Mouse (Mus musculus): ENCODE measurements around the gene Glrp1. TPM values are rescaled to one million over a fixed set of nuclear protein-coding genes. Genes with fewer than 3 reads are reported as not detected.

The Glrp1 gene
- polyA plus RNA-seq, 1 experiment, result not detected

DNA sequence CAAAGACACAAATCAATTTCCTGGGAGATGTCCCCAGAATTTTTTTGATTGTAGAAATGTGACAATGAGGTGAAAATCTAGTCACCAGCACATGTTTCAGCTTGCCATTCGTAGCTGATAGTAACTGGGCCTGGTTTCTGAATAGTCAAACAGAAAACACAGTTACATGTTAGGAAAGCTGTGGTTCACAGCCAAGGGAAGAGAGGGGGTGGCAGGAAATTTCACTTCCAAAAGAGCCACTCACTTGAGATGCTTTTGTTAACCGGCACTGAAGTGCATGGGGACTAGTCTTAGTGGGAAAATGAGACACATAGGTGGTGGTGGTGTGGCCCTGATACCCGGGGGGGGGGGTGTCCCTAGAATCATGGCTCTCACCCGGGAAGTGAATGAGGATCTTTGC is 33.7 kb upstream of the Glrp1 start:
- H3K27me3 ChIP-seq (ENCODE audit: control insufficient read depth, insufficient read depth, low read length), result no peaks in the 10 kb centered on the region
- no peak overlapping the region for H3K4me3 ChIP-seq (ENCODE audit: extremely low read depth, insufficient read depth, insufficient read length)
- DNase-seq (ENCODE audit: low read depth in 1 of 2, low spot score in 2 of 2), result no peak
- H3K27ac ChIP-seq (ENCODE audit: insufficient read depth, low read length), result no peak overlapping the region
- no peak for TF ChIP-seq POLR2A (IDR thresholded peaks at IDR 0.05; ENCODE audit: low read depth, low read length)
- no peak for TF ChIP-seq CTCF (IDR thresholded peaks at IDR 0.05; ENCODE audit: extremely low read depth, insufficient read depth, insufficient read length, insufficient replicate concordance)
- 71% methylated on average over 4 of the region's 4 CpGs for WGBS
- H3K36me3 ChIP-seq (ENCODE audit: control insufficient read depth, insufficient read depth, low read length), result no peaks in the 10 kb centered on the region
- no peaks in the 10 kb centered on the region for H3K4me1 ChIP-seq (ENCODE audit: control insufficient read depth, insufficient read depth, insufficient read length)

DNA sequence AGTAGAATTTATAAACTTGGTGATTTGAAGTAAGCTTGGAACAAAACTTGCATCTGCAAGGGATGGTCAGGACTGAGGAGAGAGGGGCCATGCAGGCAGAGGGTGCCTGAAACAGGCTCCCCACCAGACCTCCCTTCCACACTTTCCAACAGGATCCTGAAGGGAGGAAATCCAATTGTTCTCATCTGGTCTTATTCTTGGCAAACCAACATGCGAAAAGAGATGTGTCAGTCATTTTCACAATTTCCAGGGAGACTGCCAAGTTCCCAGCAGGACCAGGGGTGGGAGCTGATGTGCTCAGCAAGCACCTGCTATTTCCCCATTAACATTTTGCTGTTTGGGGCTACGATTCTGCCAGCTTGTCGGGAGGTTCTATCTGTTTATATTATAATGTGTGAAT is 30.0 kb upstream of the Glrp1 start:
- Histone ChIP-seq H3K36me3 (ENCODE audit: control insufficient read depth, insufficient read depth, low read length) (no peaks in the 10 kb centered on the region), H3K4me3 (ENCODE audit: extremely low read depth, insufficient read depth, insufficient read length) (no peak overlapping the region), H3K27ac (ENCODE audit: insufficient read depth, low read length) (no peak overlapping the region), H3K27me3 (ENCODE audit: control insufficient read depth, insufficient read depth, low read length) (no peaks in the 10 kb centered on the region), H3K4me1 (ENCODE audit: control insufficient read depth, insufficient read depth, insufficient read length) (no peaks in the 10 kb centered on the region)
- 88% methylated on average over 3 of the region's 3 CpGs for WGBS
- no peak for DNase-seq (ENCODE audit: low read depth in 1 of 2, low spot score in 2 of 2)
- no peak for TF ChIP-seq CTCF (IDR thresholded peaks at IDR 0.05; ENCODE audit: extremely low read depth, insufficient read depth, insufficient read length, insufficient replicate concordance)
- no peak for TF ChIP-seq POLR2A (IDR thresholded peaks at IDR 0.05; ENCODE audit: low read depth, low read length)

DNA sequence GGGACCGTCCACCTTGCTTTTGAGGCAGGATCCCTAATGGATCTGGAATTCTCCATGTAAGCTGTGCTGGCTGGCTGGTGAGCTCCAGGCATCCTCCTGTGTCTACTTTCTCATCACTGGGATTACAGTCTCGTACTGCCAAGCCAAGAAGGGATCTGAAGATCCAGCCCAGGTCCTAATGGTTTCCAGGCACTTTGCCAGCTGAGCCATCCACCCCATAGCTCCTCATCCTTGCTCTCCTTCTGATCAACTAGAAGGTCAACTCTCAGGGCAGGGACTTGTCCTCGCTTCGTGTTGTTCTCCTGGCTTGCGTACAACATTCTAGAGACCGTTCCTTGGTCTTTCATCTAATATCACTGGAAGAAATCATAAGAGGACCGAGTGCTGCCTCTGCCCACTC is 29.4 kb upstream of the Glrp1 start:
- Histone ChIP-seq H3K4me1 (ENCODE audit: control insufficient read depth, insufficient read depth, insufficient read length) (no peaks in the 10 kb centered on the region), H3K27me3 (ENCODE audit: control insufficient read depth, insufficient read depth, low read length) (no peaks in the 10 kb centered on the region), H3K27ac (ENCODE audit: insufficient read depth, low read length) (no peak overlapping the region), H3K4me3 (ENCODE audit: extremely low read depth, insufficient read depth, insufficient read length) (no peak overlapping the region), H3K36me3 (ENCODE audit: control insufficient read depth, insufficient read depth, low read length) (no peaks in the 10 kb centered on the region)
- WGBS, result 90% methylated on average over 7 of the region's 7 CpGs
- TF ChIP-seq CTCF (IDR thresholded peaks at IDR 0.05; ENCODE audit: extremely low read depth, insufficient read depth, insufficient read length, insufficient replicate concordance) (no peak), POLR2A (IDR thresholded peaks at IDR 0.05; ENCODE audit: low read depth, low read length) (no peak)
- DNase-seq (ENCODE audit: low read depth in 1 of 2, low spot score in 2 of 2), result no peak

DNA sequence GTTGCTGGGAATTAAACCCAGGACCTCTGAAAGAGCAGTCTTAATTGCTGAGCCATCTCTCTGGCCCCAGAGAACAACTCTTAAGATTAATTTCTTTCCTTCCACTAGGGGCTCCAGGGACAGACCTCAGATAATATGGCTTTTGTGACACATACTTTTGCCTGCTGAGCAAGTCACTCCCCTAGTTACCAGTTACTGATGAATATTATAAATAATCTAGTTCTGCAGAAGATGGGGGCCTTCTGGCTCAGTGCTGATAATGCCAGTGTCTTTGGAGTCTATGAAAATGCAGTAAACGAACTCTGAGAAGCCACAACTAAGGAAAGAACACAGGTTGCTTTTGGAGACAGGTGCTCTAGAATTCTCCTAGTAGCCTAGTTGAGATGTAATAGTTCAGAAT is 26.4 kb upstream of the Glrp1 start:
- WGBS, result 76% methylated on average over 1 of the region's 1 CpGs
- H3K27ac ChIP-seq (ENCODE audit: insufficient read depth, low read length), result no peak overlapping the region
- H3K4me1 ChIP-seq (ENCODE audit: control insufficient read depth, insufficient read depth, insufficient read length), result no peaks in the 10 kb centered on the region
- H3K4me3 ChIP-seq (ENCODE audit: extremely low read depth, insufficient read depth, insufficient read length), result no peak overlapping the region
- H3K27me3 ChIP-seq (ENCODE audit: control insufficient read depth, insufficient read depth, low read length), result no peaks in the 10 kb centered on the region
- TF ChIP-seq POLR2A (IDR thresholded peaks at IDR 0.05; ENCODE audit: low read depth, low read length) (no peak), CTCF (IDR thresholded peaks at IDR 0.05; ENCODE audit: extremely low read depth, insufficient read depth, insufficient read length, insufficient replicate concordance) (no peak)
- no peak for DNase-seq (ENCODE audit: low read depth in 1 of 2, low spot score in 2 of 2)
- H3K36me3 ChIP-seq (ENCODE audit: control insufficient read depth, insufficient read depth, low read length), result no peaks in the 10 kb centered on the region

DNA sequence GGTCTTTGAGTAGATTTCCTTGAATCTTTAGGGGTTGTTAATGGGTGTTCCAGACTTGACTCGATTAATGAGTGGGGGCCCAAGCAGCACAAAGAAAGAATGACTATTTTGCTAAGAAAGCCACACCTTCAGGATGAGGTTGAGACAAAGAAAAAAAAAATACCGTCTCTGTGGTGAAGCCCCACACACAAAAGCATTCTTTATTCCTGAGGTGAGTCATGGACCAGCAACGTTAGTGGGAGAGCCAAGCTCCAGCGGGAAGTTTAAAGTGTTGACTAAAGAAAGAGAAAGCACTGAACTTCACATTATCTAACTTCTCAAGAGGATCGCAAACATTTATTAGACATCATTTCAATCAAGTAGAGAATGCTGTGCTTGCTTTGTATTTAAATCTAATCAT is 24.2 kb upstream of the Glrp1 start:
- no peak for DNase-seq (ENCODE audit: low read depth in 1 of 2, low spot score in 2 of 2)
- H3K27me3 ChIP-seq (ENCODE audit: control insufficient read depth, insufficient read depth, low read length), result no peaks in the 10 kb centered on the region
- H3K27ac ChIP-seq (ENCODE audit: insufficient read depth, low read length), result no peak overlapping the region
- H3K36me3 ChIP-seq (ENCODE audit: control insufficient read depth, insufficient read depth, low read length), result no peaks in the 10 kb centered on the region
- H3K4me3 ChIP-seq (ENCODE audit: extremely low read depth, insufficient read depth, insufficient read length), result no peak overlapping the region
- 57% methylated on average over 5 of the region's 5 CpGs for WGBS
- no peaks in the 10 kb centered on the region for H3K4me1 ChIP-seq (ENCODE audit: control insufficient read depth, insufficient read depth, insufficient read length)
- TF ChIP-seq CTCF (IDR thresholded peaks at IDR 0.05; ENCODE audit: extremely low read depth, insufficient read depth, insufficient read length, insufficient replicate concordance) (no peak), POLR2A (IDR thresholded peaks at IDR 0.05; ENCODE audit: low read depth, low read length) (no peak)

DNA sequence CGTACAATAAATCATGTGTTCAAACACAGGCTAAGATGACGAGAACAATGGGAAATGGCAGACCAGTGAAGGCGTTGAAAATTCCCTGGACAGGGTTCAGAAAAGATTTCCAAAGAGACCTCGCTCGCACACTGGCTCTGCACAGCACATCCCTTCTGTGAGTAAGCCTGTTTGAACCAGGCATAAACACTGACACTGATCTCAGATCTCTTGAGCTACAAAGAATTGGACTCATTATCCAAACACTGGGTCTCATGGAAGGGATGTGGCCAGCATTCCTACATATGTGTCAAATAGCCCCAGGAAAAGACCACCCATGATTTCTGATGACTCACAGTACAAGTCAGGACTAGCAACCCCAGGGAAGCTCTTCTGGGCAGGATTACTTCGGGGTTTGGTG is 16.3 kb upstream of the Glrp1 start:
- WGBS, result 88% methylated on average over 6 of the region's 6 CpGs
- no peaks in the 10 kb centered on the region for H3K27me3 ChIP-seq (ENCODE audit: control insufficient read depth, insufficient read depth, low read length)
- H3K4me3 ChIP-seq (ENCODE audit: extremely low read depth, insufficient read depth, insufficient read length), result no peak overlapping the region
- no peak for DNase-seq (ENCODE audit: low read depth in 1 of 2, low spot score in 2 of 2)
- no peaks in the 10 kb centered on the region for H3K36me3 ChIP-seq (ENCODE audit: control insufficient read depth, insufficient read depth, low read length)
- H3K27ac ChIP-seq (ENCODE audit: insufficient read depth, low read length), result no peak overlapping the region
- TF ChIP-seq CTCF (IDR thresholded peaks at IDR 0.05; ENCODE audit: extremely low read depth, insufficient read depth, insufficient read length, insufficient replicate concordance) (no peak), POLR2A (IDR thresholded peaks at IDR 0.05; ENCODE audit: low read depth, low read length) (no peak)
- no peaks in the 10 kb centered on the region for H3K4me1 ChIP-seq (ENCODE audit: control insufficient read depth, insufficient read depth, insufficient read length)

DNA sequence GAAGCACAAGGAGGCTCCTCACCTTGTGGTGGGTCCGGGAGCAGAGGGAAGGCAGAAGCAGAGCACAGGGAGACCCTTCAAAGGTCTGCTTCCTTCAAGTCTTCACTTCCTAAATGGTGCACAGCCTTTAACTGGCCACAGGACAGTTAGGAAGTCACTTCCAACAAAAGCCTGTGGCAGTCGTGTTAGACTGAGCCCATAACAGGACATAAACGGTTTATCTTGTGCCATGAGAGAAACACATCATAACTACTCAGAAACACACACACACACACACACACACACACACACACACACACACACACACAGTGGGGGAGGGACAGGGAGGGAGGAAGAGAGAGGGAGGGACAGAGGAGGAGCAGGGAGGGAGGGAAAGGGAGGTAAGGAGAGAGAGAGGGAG is 15.8 kb upstream of the Glrp1 start:
- WGBS, result 55% methylated on average over 3 of the region's 3 CpGs
- Histone ChIP-seq H3K36me3 (ENCODE audit: control insufficient read depth, insufficient read depth, low read length) (no peaks in the 10 kb centered on the region), H3K27ac (ENCODE audit: insufficient read depth, low read length) (no peak overlapping the region), H3K4me3 (ENCODE audit: extremely low read depth, insufficient read depth, insufficient read length) (no peak overlapping the region), H3K4me1 (ENCODE audit: control insufficient read depth, insufficient read depth, insufficient read length) (no peaks in the 10 kb centered on the region), H3K27me3 (ENCODE audit: control insufficient read depth, insufficient read depth, low read length) (no peaks in the 10 kb centered on the region)
- TF ChIP-seq CTCF (IDR thresholded peaks at IDR 0.05; ENCODE audit: extremely low read depth, insufficient read depth, insufficient read length, insufficient replicate concordance) (no peak), POLR2A (IDR thresholded peaks at IDR 0.05; ENCODE audit: low read depth, low read length) (no peak)
- no peak for DNase-seq (ENCODE audit: low read depth in 1 of 2, low spot score in 2 of 2)

All from spleen, adult 2 months (tissue).